Mouse (Mus musculus): ENCODE measurements at regions not wholly inside any gene's neighbourhood (a gene's known extent, or its start where the extent isn't known, plus 50 kb on each side); places are given as distances from the start of the nearest gene placed in this dataset.

DNA sequence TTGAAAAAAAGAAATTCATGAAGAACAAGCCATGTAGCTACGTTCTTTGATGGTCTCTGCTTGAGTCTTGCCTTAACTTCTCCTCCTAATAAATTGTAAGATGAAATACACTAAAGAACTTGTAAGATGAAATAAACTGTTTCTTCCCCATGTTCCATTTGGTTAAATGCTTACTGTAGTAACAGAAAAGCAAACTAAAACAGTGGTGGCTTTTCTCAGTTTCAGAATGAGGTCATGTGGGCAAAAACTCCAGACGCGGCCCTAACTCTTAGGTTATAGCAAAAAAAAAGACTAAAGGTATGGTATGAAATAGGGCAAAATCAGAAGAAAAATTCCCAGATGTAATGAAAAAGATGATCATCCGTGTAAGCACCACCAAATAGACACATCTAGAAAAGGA lies 169.7 kb downstream of the Lrrn1 start:
- TF ChIP-seq POLR2A (IDR thresholded peaks at IDR 0.05; ENCODE audit: insufficient read depth, low read depth, low read length): no peak
- TF ChIP-seq EP300 (IDR thresholded peaks at IDR 0.05; ENCODE audit: insufficient read depth, low read depth, low read length): no peak
